Mouse (Mus musculus) thymus, adult 2 months (tissue): ENCODE measurements around the gene Stx19. TPM values are rescaled to one million over a fixed set of nuclear protein-coding genes. Genes with fewer than 3 reads are reported as not detected.

Experiments
- DNase-seq: peaks from one replicate; pipeline ENCODE4 v3.0.0; 2021
- H3K27ac ChIP-seq: fragments of 200-500 bp; 2 replicates; pipeline ENCODE4 v1.5.1; 2012; ENCODE audit warnings: low read length, control low read depth; ENCODE audit not compliant: control insufficient read depth, insufficient read depth
- H3K27me3 ChIP-seq: fragments of 200-500 bp; 2 replicates; pipeline ENCODE4 v1.6.1; 2012; ENCODE audit warnings: mild to moderate bottlenecking, low read length, moderate library complexity, mixed read lengths; ENCODE audit not compliant: control insufficient read depth, insufficient read depth
- H3K36me3 ChIP-seq: fragments of 200-500 bp; 2 replicates; pipeline ENCODE4 v1.6.1; 2012; ENCODE audit warnings: mild to moderate bottlenecking, low read length, moderate library complexity; ENCODE audit not compliant: control insufficient read depth, insufficient read depth
- H3K4me1 ChIP-seq: fragments of 200-500 bp; replicated peaks from 2 replicates; pipeline ENCODE4 v1.6.1; 2012; ENCODE audit warnings: low read length; ENCODE audit not compliant: control insufficient read depth, insufficient read depth
- H3K4me3 ChIP-seq: fragments of 200-500 bp; 2 replicates; pipeline ENCODE4 v1.5.1; 2012; ENCODE audit warnings: mild to moderate bottlenecking, low read length, control low read depth, moderate library complexity; ENCODE audit not compliant: control insufficient read depth, insufficient read depth
- CTCF ChIP-seq: fragments of 200-500 bp; IDR thresholded peaks from 2 replicates; pipeline ENCODE4 v1.5.1; 2012; ENCODE audit warnings: mild to moderate bottlenecking, control low read depth, low read length, moderate library complexity, borderline replicate concordance; ENCODE audit not compliant: control insufficient read depth, poor library complexity, insufficient read depth; ENCODE audit errors: extremely low read depth
- POLR2A ChIP-seq: fragments of 200-500 bp; IDR thresholded peaks from 2 replicates; pipeline ENCODE4 v1.6.1; 2012; ENCODE audit warnings: mild to moderate bottlenecking, low read length, control low read depth, moderate library complexity; ENCODE audit not compliant: control insufficient read depth, poor library complexity, insufficient read depth; ENCODE audit errors: extremely low read depth
- WGBS: fragments of 180-500 bp; shearing (Covaris S2); methylation state at CpG from one replicate; pipeline ENCODE4 v1.1.7; 2018; 5-methylcytosine and 5-hydroxymethylcytosine counted together
- polyA plus RNA-seq: library from polyadenylated mRNA; depleted of rRNA; stranded (reverse); fragments of >200 nt; gene quantifications from 2 replicates; pipeline ENCODE4 v1.2.3, GENCODE M21; 2012

Stx19 gene
- polyA plus RNA-seq, 1 experiment, result not detected

DNA sequence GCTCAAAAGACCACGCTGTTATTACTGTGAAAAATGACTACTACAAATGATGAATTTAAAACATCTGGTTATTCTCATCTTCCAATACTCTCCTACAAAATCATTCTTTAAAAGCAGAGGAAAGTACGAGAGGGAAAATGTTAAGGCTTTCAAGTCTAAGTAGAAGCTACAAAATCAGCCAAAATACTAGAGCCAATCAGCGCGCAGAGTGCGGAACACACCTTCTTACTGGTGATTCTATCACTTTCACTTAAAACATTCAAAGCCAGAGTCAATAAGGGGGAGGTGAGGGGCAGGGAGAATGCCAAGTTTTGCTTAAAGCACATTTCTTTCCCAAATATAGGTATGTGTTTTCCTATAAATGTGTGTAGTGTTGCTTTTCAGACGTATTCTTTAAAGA lies 30.9 kb downstream of the Stx19 start:
- no peak overlapping the region for H3K27ac ChIP-seq
- H3K4me3 ChIP-seq, result no peak overlapping the region
- peaks cover 3% of the 10 kb centered on the region; the same call in 1 of the 2 replicates for H3K4me1 ChIP-seq
- DNase-seq, result no peak
- no peak for TF ChIP-seq POLR2A
- no peak for TF ChIP-seq CTCF
- H3K36me3 ChIP-seq, result no peaks in the 10 kb centered on the region
- H3K27me3 ChIP-seq, result no peaks in the 10 kb centered on the region
- WGBS, result 89% methylated on average over 6 of the region's 6 CpGs

GRCm38 (mm10) chr16:62846498-62847312 lies 32.2 kb downstream of the Stx19 start, which contains the start of gene Arl13b:
Arl13b (minus strand) TSS chr16:62847040.
- Histone ChIP-seq H3K4me1 (peaks cover 3% of the 10 kb centered on the region; the same call in 1 of the 2 replicates), H3K27me3 (no peaks in the 10 kb centered on the region), H3K36me3 (no peaks in the 10 kb centered on the region), H3K4me3 (peak within 1 kb of the TSS; percentile 87), H3K27ac (no peak within 1 kb of the TSS)
- WGBS, result under 1% methylated on average over 52 of the region's 52 CpGs
- DNase-seq, result peak; percentile 90
- TF ChIP-seq POLR2A (0 out of 2 replicates have a peak, but pooled peaks have one; percentile 34), CTCF (no peak; the same call in 1 of the 2 replicates)

- TF ChIP-seq POLR2A (no peak), CTCF (no peak)
- H3K27me3 ChIP-seq, result no peaks in the 10 kb centered on the region
- no peak overlapping the region for H3K27ac ChIP-seq
- no peak for DNase-seq
- WGBS, result 87% methylated on average over 3 of the region's 3 CpGs
- no peaks in the 10 kb centered on the region for H3K36me3 ChIP-seq
- no peak overlapping the region for H3K4me3 ChIP-seq
- H3K4me1 ChIP-seq, result peaks cover 6% of the 10 kb centered on the region; the same call in 1 of the 2 replicates
Observed at GRCm38 (mm10) chr16:62852464-62853252, 38.2 kb downstream of the Stx19 start.

DNA sequence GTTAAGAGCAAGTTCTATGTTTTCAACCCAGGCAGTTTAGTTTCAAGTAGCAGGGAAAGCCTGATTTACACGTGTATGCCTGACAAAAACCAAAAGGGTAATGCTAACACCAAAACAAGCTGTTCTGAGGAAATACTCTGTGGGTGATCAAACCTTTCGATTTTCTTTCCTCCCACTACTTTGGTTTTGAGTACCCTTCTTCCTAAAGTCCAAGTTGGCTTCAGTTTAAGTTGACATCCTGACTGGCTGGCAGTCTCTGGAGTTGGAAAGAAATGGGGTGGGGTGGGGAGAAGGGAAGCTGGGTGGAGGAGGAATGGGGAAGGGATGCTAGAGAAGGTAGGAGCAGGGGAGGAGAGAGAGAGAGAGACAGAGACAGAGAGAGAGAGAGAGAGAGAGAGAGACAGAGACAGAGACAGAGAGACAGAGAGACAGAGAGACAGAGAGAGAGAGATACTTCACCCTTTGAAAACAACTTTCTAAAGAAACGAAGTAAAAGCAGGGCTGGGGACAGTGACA lies 39.2 kb downstream of the Stx19 start:
- H3K27ac ChIP-seq, result no peak overlapping the region

DNA sequence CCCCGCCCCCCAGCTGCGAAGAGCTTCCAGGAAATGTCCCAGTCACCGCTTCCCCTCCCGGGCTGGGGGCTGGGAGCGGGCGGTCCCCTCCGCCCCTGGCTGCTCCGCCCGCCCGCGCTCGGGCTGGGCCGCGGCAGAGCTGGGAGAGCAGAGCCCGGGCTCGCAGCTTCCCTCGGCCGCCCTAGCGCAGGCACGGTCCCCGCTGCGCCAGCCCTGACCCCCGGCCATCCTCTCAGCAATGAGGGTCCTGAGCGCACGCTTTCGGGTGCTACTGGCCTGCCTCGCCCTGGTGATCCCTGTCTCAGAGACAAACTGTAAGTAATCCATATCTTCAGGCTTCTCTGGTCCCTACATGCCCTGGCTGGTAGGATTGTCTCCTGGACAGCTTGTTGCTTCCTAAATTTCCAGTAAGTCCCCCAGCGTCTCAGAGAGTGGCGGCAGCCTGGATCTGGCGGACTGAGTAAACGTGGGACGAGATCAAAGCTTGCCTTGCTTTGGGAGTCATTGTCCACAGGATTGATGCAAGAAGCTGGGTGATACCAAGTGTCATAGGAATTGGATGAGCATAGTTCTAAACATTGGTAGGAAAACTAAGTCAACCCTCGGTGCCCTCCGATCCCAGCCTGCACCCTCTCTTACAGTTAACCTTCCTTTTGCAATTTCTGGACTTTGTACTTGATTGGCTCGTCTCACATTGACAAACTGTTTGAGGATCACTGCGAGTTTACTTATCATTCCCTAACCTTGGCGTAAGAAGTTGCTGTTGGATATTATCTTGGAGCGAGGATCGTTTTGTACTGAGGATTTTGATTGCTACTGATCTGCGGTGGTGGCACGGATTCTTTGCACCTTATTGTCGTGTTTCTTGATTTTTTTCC lies 40.0 kb downstream of the Stx19 start, which contains the start of gene Pros1:
Pros1 (plus strand) TSS at position 117 of the 878 bp plus-strand sequence.
- Histone ChIP-seq H3K4me1 (peaks cover 6% of the 10 kb centered on the region; the same call in 1 of the 2 replicates), H3K4me3 (peak within 1 kb of the TSS; percentile 44), H3K36me3 (no peaks in the 10 kb centered on the region), H3K27ac (no peak within 1 kb of the TSS), H3K27me3 (no peaks in the 10 kb centered on the region)
- peak; percentile 33 for DNase-seq
- WGBS, result 16% methylated on average over 41 of the region's 42 CpGs
- TF ChIP-seq CTCF (no peak), POLR2A (no peak)

More for the DNA sequence above, 39.2 kb downstream of the Stx19 start:
- DNase-seq, result no peak
- WGBS, result 8% methylated on average over 3 of the region's 3 CpGs
- H3K4me1 ChIP-seq, result peaks cover 6% of the 10 kb centered on the region; the same call in 1 of the 2 replicates
- H3K4me3 ChIP-seq, result no peak overlapping the region
- TF ChIP-seq POLR2A (no peak), CTCF (no peak)
- no peaks in the 10 kb centered on the region for H3K27me3 ChIP-seq
- H3K36me3 ChIP-seq, result no peaks in the 10 kb centered on the region
